Mouse (Mus musculus) liver, embryonic 14.5 days (tissue): Measurements from ENCODE around the gene Glt1d1. TPM values are rescaled to one million over a fixed set of nuclear protein-coding genes. Genes with fewer than 3 reads are reported as not detected.
"Not testable (repeated sequence)": the region's sequence is repeated elsewhere in the genome, so short reads cannot be mapped to it uniquely, and the experiment has no call there.

ENCODE experiments used
- ATAC-seq: fragments of 200-750 bp; cut with Nextera tagmentation; 2 replicates; pipeline ENCODE4 v1.8.0; 2017; ENCODE audit warnings: moderate number of reproducible peaks, mild to moderate bottlenecking, moderate library complexity; ENCODE audit not compliant: insufficient read depth
- DNase-seq, 3 experiments: peaks; one replicate each; pipeline ENCODE4 v3.0.0-alpha.2; 2012 to 2013; ENCODE audit warnings: low read depth in 3 of 3, low spot score in 3 of 3
- H3K27ac ChIP-seq: fragments of 300-500 bp; sonication (generic); 2 replicates; pipeline ENCODE4 v1.5.1; 2014; ENCODE audit warnings: moderate library complexity, mild to moderate bottlenecking, control low read depth, inconsistent platforms
- H3K27me3 ChIP-seq: fragments of 300-500 bp; sonication (generic); 2 replicates; pipeline ENCODE4 v1.6.1; 2014; ENCODE audit warnings: mild to moderate bottlenecking, low read length, moderate library complexity; ENCODE audit not compliant: control insufficient read depth, insufficient read depth
- H3K36me3 ChIP-seq: fragments of 300-500 bp; sonication (generic); replicated peaks from 2 replicates; pipeline ENCODE4 v1.6.1; 2014; ENCODE audit warnings: low read depth; ENCODE audit not compliant: control insufficient read depth, insufficient read depth
- H3K4me1 ChIP-seq, 2 experiments: fragments of 200-500 bp in 1 of 2; fragments of 300-500 bp in 1 of 2; sonication (generic) in 1 of 2; replicated peaks; 2 replicates each; pipeline ENCODE4 v1.6.1; 2012 to 2014; ENCODE audit warnings: antibody characterized with exemption in 1 of 2, inconsistent platforms in 1 of 2, low read length in 1 of 2; ENCODE audit not compliant: control insufficient read depth in 2 of 2, insufficient read depth in 2 of 2
- H3K4me2 ChIP-seq: fragments of 300-500 bp; sonication (generic); 2 replicates; pipeline ENCODE4 v1.6.1; 2014; ENCODE audit warnings: low read depth, mild to moderate bottlenecking, control low read depth, moderate library complexity
- H3K4me3 ChIP-seq, 2 experiments: fragments of 200-500 bp in 1 of 2; fragments of 300-500 bp in 1 of 2; sonication (generic) in 1 of 2; 2 replicates each; pipeline ENCODE4 v1.5.1; 2012 to 2014; ENCODE audit warnings: low read depth in 2 of 2, low read length in 2 of 2, mild to moderate bottlenecking in 2 of 2, control low read depth in 1 of 2, inconsistent platforms in 1 of 2, moderate library complexity in 1 of 2; ENCODE audit not compliant: insufficient read depth in 1 of 2
- H3K9ac ChIP-seq: fragments of 300-500 bp; sonication (generic); replicated peaks from 2 replicates; pipeline ENCODE4 v1.6.1; 2014; ENCODE audit warnings: mild to moderate bottlenecking, control low read depth, moderate library complexity
- H3K9me3 ChIP-seq: fragments of 300-500 bp; sonication (generic); 2 replicates; pipeline ENCODE4 v1.6.1; 2016; ENCODE audit warnings: low read length, mixed read lengths; ENCODE audit not compliant: control insufficient read depth
- CTCF ChIP-seq: IDR thresholded peaks from 2 replicates; pipeline ENCODE4 v1.5.1; 2016; ENCODE audit warnings: antibody characterized with exemption, low read depth, control low read depth
- EP300 ChIP-seq: IDR thresholded peaks from 2 replicates; pipeline ENCODE4 v1.6.1; 2016; ENCODE audit warnings: antibody characterized with exemption, low read depth
- WGBS: fragments of 180-500 bp; shearing (Covaris S2); extraction: QIAGEN DNeasy Blood & Tissue Kit; methylation state at CpG from one replicate; pipeline ENCODE4 v1.1.7; 2014; ENCODE audit not compliant: insufficient replicate concordance; 5-methylcytosine and 5-hydroxymethylcytosine counted together
- polyA plus RNA-seq, 2 experiments: library from polyadenylated mRNA; depleted of rRNA in 1 of 2; stranded (reverse) in 1 of 2; unstranded in 1 of 2; fragments of >200 nt; fragmentation: Nextera tagmentation in 1 of 2; extraction: Ambion mirVana in 1 of 2; gene quantifications; 2 replicates each; pipeline versions ENCODE4 v1.2.1 to v1.2.3; 2012 to 2014

Gene Glt1d1
- polyA plus RNA-seq, 2 experiments: 0.13 TPM; not detected in 1

DNA sequence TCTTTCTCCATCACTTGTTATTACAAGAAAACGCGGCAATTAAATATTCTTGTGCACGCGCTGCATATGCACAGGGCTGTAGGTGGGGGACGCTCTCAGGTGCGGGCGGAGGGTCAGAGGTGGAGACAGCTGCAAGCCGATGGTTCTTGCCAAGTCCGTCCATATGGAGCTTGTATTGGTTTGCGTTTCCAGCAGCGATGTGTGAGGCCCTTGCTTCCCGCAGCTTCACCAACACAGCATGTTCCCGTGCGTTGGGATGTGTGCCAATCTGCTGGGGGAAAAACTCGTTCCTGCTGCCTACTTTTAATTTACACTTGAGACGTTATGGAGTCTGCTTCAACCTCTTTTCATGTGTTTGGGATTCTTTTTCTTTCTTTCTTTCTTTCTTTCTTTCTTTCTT lies 109.3 kb downstream of the Glt1d1 start:
- 75% methylated on average over 16 of the region's 16 CpGs for WGBS
- no peaks in the 10 kb centered on the region for H3K27me3 ChIP-seq

DNA sequence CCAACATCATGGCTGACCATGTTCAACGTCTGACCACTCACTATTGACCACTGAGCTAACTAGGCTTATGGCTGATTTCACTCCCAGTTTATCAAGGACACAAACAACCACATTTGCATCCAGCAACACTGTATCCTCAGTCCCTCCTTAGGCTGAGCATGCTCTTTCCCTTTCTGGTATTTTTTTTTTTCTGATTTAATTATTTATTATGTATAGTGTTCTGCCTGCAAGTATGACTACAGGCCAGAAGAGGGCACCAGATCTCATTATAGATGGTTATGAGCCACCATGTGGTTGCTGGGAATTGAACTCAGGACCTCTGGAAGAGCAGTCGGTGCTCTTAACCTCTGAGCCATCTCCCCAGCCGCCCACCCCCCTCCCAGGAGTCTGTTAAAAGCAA lies 117.5 kb downstream of the Glt1d1 start:
- not testable (repeated sequence) for H3K4me3 ChIP-seq

More for the DNA sequence above, 109.3 kb downstream of the Glt1d1 start:
- H3K9ac ChIP-seq: no peak overlapping the region
- no peaks in the 10 kb centered on the region for H3K4me1 ChIP-seq
- ATAC-seq: no peak
- TF ChIP-seq EP300 (no peak), CTCF (no peak)
- H3K9me3 ChIP-seq: no peaks in the 10 kb centered on the region
- no peak overlapping the region for H3K4me2 ChIP-seq
- H3K36me3 ChIP-seq: no peaks in the 10 kb centered on the region
- no peak for DNase-seq
- H3K4me3 ChIP-seq: no peak overlapping the region
- no peak overlapping the region for H3K27ac ChIP-seq

DNA sequence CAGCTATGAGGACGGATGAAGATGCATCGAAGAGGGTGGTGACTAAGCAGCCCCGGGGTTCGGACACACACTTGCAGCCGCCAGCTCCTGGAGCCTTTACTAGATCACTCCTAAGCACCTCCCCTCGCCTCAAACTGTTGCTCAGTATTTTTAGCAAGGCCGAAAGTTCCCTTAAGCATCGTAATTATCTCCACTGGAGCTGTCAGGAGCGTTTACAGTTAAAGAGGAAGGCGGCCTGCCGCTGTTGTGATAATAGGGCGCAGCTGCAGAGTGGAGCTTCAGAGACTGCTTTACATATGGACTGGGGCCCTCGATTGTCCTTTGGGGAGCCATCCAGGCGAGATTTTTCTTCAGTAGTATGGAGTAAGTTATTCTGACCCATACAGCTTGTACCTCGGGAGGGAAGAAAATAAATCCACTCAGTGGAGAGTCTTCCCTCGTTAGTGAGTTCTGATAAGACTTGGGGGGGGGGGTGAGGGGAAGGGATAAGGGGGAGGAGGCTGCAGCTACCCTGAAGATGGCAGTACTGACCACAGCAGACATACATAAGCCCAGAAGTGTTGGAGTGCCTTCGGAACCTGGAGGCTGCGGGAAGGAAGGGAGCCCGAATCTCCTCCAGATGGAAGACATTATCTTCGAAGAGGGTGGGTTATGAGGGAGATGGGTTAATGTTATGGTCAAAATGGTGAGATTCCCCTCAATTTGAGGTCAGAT lies 119.4 kb downstream of the Glt1d1 start:
- Histone ChIP-seq H3K4me1 (no peaks in the 10 kb centered on the region), H3K27ac (no peak overlapping the region), H3K27me3 (no peaks in the 10 kb centered on the region), H3K4me3 (no peak overlapping the region), H3K4me2 (no peak overlapping the region), H3K36me3 (no peaks in the 10 kb centered on the region), H3K9me3 (no peaks in the 10 kb centered on the region; the same call in 1 of the 2 replicates), H3K9ac (no peak overlapping the region)
- TF ChIP-seq EP300: no peak
- ATAC-seq (no peak), DNase-seq (no peak)
- WGBS: 31% methylated on average over 20 of the region's 20 CpGs

More for the DNA sequence above, 117.5 kb downstream of the Glt1d1 start:
- not testable (repeated sequence) for H3K4me1 ChIP-seq, ATAC-seq, H3K4me2 ChIP-seq, H3K27me3 ChIP-seq, DNase-seq, H3K36me3 ChIP-seq, H3K9ac ChIP-seq, H3K9me3 ChIP-seq, H3K27ac ChIP-seq
- 59% methylated on average over 3 of the region's 3 CpGs for WGBS

DNA sequence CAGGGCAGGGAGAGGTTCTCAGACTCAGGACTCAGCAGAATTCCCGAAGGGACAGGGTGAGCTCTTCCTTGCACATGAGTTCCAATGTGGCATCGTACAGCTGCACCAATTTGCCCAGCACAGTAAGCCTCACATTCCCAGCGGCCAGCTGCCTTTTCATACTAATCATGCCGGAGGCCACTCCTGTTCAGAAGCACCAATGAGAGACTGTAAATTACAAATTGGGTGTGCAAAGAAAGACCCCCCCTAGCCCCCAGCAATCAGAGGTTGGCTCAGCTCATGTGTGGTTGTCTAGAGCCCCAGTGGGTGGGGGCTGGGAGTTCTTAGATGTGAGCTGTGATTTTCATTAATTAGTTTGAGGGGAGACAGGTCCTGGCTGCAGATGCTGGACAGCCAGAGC lies 123.5 kb downstream of the Glt1d1 start:
- WGBS: 56% methylated on average over 4 of the region's 4 CpGs
- no peaks in the 10 kb centered on the region for H3K36me3 ChIP-seq

DNA sequence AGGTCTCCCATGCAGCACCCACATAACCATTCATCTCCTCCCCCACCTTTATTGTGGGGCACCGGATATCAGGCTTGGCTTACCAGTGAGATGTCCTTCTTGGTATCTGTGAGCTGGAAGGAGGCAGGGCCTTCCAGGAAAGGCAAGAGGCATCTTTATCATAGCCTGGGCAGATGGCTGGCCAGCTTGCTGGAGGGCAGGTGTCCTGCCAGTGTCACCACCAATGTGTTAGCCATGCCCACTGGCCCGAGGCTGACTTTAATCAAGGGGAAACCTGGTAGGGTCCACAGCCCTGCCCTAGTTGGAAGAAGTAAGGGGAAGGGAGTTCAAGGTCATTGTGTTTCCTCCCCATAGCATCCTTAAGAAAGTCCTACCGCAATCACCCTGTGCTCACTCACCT lies 123.9 kb downstream of the Glt1d1 start:
- no peak overlapping the region for H3K4me3 ChIP-seq
- no peaks in the 10 kb centered on the region for H3K36me3 ChIP-seq
- no peaks in the 10 kb centered on the region; the same call in 1 of the 2 replicates for H3K9me3 ChIP-seq
- TF ChIP-seq EP300 (no peak), CTCF (no peak)
- no peak overlapping the region for H3K4me2 ChIP-seq
- DNase-seq: peak in 1 of 3 experiments; percentile 19
- H3K4me1 ChIP-seq: no peaks in the 10 kb centered on the region
- H3K9ac ChIP-seq: no peak overlapping the region
- H3K27me3 ChIP-seq: no peaks in the 10 kb centered on the region
- H3K27ac ChIP-seq: no peak overlapping the region
- ATAC-seq: no peak
- 47% methylated on average over 3 of the region's 3 CpGs for WGBS

More for the DNA sequence above, 123.5 kb downstream of the Glt1d1 start:
- no peak overlapping the region for H3K4me2 ChIP-seq
- no peak overlapping the region for H3K27ac ChIP-seq
- H3K9ac ChIP-seq: no peak overlapping the region
- no peak for DNase-seq
- H3K4me3 ChIP-seq: no peak overlapping the region
- H3K4me1 ChIP-seq: no peaks in the 10 kb centered on the region
- TF ChIP-seq CTCF: no peak
- no peak for TF ChIP-seq EP300
- no peaks in the 10 kb centered on the region for H3K27me3 ChIP-seq
- H3K9me3 ChIP-seq: no peaks in the 10 kb centered on the region; the same call in 1 of the 2 replicates
- no peak for ATAC-seq
